Mouse (Mus musculus): ENCODE results near the gene S1pr5.
"Not testable (repeated sequence)": the region's sequence is repeated elsewhere in the genome, so short reads cannot be mapped to it uniquely, and the experiment has no call there.

Gene S1pr5

GRCm38 (mm10) chr9:21266889-21267288 is 18.6 kb upstream of the S1pr5 start:
- no peak for DNase-seq (ENCODE audit: low spot score)

- no peak for DNase-seq (ENCODE audit: low spot score)
These were observed 17.4 kb upstream of the S1pr5 start for GRCm38 (mm10) chr9:21265611-21266010.

GRCm38 (mm10) chr9:21265000-21265561 is 16.8 kb upstream of the S1pr5 start, which contains the start of gene Atg4d:
Gene Atg4d, plus strand, starts transcription at chr9:21265293.
- DNase-seq (ENCODE audit: low spot score), result peak; percentile 98

GRCm38 (mm10) chr9:21264272-21264999 is 16.2 kb upstream of the S1pr5 start:
- peak; percentile 35 for DNase-seq (ENCODE audit: low spot score)

DNA sequence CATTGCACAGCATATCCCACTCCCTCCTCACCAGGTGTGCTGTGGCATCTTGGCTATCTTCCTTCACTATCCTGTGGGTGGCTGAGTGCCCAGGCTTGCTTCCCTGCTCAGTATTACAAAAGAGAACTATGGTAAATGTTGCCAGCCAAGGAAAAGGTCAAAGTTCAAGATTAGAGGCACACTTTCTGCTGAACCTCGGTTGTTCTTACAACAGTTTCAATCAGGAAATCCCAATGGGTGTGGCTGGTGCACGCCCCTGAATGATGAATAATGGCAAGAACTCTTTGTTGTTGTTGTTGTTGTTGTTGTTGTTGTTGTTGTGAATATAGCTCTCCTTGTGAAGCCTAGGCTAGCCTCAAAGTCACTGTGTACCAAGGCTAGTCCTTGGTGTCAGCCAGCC is 13.6 kb upstream of the S1pr5 start:
- no peak for DNase-seq (ENCODE audit: low spot score)

DNA sequence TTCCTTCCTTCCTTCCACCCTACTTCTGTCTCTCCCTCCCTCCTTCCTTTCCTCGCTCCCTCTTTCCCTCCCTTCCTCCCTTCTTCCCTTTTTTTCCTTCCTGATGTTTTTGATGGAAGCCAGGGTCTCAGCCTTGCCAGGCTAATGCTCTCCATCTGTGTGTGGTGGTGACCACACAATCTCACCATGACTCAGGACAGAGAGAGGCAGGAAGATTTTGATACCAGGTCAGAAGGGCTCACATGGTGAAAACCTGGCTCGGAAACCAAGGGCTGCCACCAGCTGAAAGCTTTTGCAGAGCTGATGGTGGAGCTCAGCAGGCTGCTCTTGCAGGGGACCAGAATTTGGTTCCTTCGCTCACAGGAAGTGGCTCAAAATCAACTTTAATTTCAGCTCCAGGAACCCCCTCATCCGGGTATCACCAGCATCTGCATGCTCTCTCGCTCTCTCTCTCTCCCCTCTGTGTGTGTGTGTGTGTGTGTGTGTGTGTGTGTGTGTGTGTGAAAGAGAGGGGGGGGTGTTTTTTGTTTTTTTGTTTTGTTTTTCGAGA is 12.3 kb upstream of the S1pr5 start:
- no peak for DNase-seq (ENCODE audit: low spot score)

DNA sequence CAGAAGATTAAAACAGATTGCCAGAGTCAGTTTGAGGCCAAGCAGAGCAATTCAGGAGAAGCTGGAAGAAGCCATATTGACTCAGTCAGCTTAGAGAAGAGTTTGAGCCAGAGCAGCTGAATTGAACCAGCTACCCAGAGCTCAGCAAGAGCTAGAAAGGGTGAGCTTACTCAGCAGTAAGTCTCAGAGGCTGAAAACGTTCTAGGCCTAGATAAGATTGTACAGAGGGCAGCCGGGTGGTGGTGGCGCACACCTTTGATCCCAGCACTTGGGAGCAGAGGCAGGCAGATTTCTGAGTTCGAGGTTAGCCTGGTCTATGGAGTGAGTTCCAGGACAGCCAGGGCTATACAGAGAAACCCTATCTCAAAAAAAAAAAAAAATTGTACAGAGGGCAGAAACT is 8.1 kb upstream of the S1pr5 start:
- not testable (repeated sequence) for DNase-seq (ENCODE audit: low spot score)

- DNase-seq (ENCODE audit: low spot score), result no peak
These were observed 6.4 kb upstream of the S1pr5 start for GRCm38 (mm10) chr9:21254690-21255089.

DNA sequence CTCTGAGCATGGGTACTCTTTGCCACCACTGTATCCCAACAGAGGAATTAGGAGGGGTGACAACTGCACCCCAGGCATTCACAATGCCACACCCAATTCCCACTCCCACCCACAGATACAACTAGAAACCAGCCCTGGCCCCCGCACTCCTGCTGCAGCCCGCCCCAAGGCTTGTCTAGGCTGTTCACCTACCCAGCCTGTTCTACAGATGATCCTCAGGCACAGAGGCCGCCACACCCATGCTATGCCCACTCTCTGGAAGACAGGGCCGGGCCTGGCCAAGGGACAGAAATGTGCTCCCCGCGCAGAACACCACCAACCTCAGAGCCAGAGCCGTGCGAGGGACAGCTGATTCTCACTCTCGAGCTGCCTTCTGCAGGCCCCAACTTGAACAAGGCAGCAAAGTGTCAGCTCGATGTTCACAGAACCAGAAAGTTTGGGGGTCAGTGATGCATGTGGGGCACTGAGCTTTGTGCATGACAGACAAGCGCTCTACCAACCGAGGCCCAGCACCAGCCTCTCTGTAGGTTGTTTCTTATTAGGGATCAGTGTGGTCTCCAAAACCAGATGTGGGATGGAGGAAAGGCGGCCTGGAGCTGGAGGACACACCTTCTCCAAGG is 3.0 kb upstream of the S1pr5 start:
- no peak for DNase-seq (ENCODE audit: low spot score)

- no peak for DNase-seq (ENCODE audit: low spot score)
These were observed 2.3 kb upstream of the S1pr5 start for GRCm38 (mm10) chr9:21250509-21250908.

GRCm38 (mm10) chr9:21249629-21250508 is 1.6 kb upstream of the S1pr5 start:
- DNase-seq (ENCODE audit: low spot score), result no peak

DNA sequence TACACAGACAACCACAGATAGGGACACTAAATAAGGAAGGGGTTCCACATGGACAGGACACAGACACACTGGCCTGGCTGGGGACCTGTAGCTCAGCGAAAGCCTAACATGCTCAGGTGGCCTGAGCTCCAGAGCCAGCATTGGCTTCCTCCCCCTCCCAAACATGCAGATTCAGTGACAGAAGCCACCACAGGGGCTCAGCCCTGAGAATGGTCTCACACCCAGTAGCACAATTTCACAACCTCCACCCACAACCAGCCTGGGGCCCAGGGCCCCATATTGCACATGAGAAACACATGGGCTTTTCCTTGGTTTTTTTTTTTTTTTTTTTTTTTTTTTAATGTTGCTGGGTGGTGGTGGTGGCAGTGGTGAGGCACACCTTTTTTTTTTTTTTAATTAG is 1.9 kb downstream of the S1pr5 start:
- DNase-seq (ENCODE audit: low spot score), result no peak

GRCm38 (mm10) chr9:21245113-21245487 is 3.1 kb downstream of the S1pr5 start:
- no peak for DNase-seq (ENCODE audit: low spot score)

DNA sequence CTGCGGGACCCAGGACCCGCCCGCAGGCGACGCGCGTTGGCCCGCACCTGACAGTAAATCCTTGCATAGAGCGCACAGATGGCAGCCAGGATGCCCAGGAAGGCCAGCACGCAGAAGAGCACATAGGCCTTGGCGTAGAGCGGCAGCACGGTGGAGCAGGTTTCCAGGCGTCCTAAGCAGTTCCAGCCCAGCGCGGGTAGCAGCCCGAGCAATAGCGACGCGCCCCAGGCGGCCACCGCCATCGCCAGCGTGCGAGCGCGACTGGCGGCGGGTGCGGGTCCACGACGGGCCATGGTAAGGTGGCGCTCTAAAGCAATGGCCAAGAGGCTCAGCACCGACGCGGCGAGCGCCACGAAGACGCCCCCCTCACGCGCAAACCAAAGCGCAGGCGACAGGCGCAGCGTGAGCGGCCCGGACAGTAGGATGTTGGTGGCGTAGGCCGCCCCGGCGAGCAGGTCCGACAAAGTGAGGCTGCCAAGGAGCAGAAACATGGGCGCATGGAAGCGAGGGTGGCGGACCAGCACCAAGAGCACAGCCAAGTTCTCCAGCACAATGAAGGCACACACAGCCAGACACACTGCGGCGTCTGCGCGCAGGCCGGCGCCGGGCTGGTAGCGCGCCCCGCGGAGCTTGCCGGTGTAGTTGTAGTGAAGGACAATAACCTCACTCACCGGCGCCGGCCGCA is 3.7 kb downstream of the S1pr5 start:
- no peak for DNase-seq (ENCODE audit: low spot score)

- no peak for DNase-seq (ENCODE audit: low spot score)
These were observed 4.3 kb downstream of the S1pr5 start for GRCm38 (mm10) chr9:21243826-21244427.

GRCm38 (mm10) chr9:21241343-21241742 is 6.9 kb downstream of the S1pr5 start:
- no peak for DNase-seq (ENCODE audit: low spot score)

GRCm38 (mm10) chr9:21239465-21239848 is 8.8 kb downstream of the S1pr5 start:
- no peak for DNase-seq (ENCODE audit: low spot score)

GRCm38 (mm10) chr9:21238733-21239464 is 9.3 kb downstream of the S1pr5 start, which contains the start of gene Keap1:
Gene Keap1, minus strand, starts transcription at chr9:21239361.
- peak; percentile 82 for DNase-seq (ENCODE audit: low spot score)

GRCm38 (mm10) chr9:21238004-21238732 is 10.1 kb downstream of the S1pr5 start:
- DNase-seq (ENCODE audit: low spot score), result peak; percentile 13
